Mouse (Mus musculus): Measurements from ENCODE around the gene Tbkbp1. TPM values are rescaled to one million over a fixed set of nuclear protein-coding genes. Genes with fewer than 3 reads are reported as not detected.

The Tbkbp1 gene
- polyA plus RNA-seq, 1 experiment: 55.8 TPM

DNA sequence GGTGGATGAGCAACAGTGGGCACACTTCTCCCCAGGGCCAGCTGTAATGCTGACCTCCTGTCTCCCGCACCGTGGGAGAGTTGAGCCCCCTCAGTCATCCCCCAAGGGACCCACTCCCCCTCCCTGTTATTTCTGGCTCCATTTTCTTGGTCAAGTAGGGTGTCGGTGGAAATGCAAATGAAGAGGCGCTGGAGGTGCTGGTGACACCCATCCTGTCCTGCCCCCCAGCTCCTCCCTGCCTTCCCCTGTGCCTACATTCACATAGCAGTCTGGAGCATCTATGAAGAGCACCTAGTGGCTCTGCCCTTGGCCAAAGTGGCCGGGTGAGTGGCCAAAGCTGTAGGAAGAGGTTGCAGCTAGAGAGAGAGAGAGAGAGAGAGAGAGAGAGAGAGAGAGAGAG lies 18.0 kb downstream of the Tbkbp1 start:
- no peak overlapping the region for H3K4me3 ChIP-seq (replicated peaks; ENCODE audit: extremely low read depth, low read depth, low read length)
- no peak for DNase-seq
- 43% methylated on average over 5 of the region's 5 CpGs for WGBS
- no peaks in the 10 kb centered on the region for H3K4me1 ChIP-seq (ENCODE audit: control insufficient read depth, insufficient read depth, low read length)
- TF ChIP-seq POLR2A (IDR thresholded peaks at IDR 0.05; ENCODE audit: borderline replicate concordance, extremely low read depth, low read depth, low read length) (no peak), CTCF (IDR thresholded peaks at IDR 0.05; ENCODE audit: insufficient read depth, low read length) (no peak)

DNA sequence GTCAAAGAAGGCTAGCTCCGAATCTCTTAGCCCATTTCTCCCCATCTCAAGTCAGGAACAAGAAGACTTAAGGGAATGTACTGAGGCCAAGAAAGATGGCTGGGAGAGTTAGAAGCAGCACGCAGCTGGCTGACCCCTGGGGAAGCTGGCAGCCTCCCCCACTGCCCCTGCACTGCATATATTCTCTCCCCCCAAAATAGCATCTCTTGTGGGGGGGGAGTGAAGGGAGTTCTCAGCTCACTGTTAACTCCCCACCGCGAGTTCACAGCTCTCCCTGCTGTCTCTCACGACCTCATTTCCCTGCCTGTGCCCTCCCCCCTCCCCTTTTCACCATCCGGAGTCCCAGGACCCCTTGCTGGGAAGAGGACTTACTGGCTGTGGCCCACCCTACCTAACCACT lies 19.1 kb downstream of the Tbkbp1 start:
- DNase-seq: no peak
- no peak for TF ChIP-seq POLR2A (IDR thresholded peaks at IDR 0.05; ENCODE audit: borderline replicate concordance, extremely low read depth, low read depth, low read length)
- no peak for TF ChIP-seq CTCF (IDR thresholded peaks at IDR 0.05; ENCODE audit: insufficient read depth, low read length)
- WGBS: 24% methylated on average over 6 of the region's 6 CpGs
- Histone ChIP-seq H3K4me1 (ENCODE audit: control insufficient read depth, insufficient read depth, low read length) (no peaks in the 10 kb centered on the region), H3K4me3 (replicated peaks; ENCODE audit: extremely low read depth, low read depth, low read length) (no peak overlapping the region)

DNA sequence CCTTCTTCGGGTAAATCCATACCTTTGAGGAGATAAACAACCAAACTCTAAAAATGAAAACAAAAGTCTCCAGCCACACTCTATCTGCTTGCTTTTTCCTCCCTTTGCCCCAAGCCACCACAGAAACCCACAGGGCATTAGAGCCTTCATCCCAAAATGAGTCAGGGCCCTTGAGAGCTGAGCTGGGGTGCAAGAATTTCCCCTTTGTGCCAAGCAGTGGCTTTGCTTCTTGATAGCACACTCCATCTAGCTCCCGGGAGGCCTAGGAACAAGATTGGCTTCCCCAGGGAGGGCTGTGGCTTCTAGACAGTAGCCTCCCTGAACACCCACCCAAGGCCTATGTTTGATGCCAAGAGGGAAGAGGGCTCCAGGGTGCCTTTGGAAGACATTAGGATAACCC lies 19.6 kb downstream of the Tbkbp1 start:
- WGBS: 58% methylated on average over 2 of the region's 2 CpGs
- DNase-seq: no peak
- TF ChIP-seq POLR2A (IDR thresholded peaks at IDR 0.05; ENCODE audit: borderline replicate concordance, extremely low read depth, low read depth, low read length) (no peak), CTCF (IDR thresholded peaks at IDR 0.05; ENCODE audit: insufficient read depth, low read length) (no peak)
- H3K4me1 ChIP-seq (ENCODE audit: control insufficient read depth, insufficient read depth, low read length): no peaks in the 10 kb centered on the region
- no peak overlapping the region for H3K4me3 ChIP-seq (replicated peaks; ENCODE audit: extremely low read depth, low read depth, low read length)

DNA sequence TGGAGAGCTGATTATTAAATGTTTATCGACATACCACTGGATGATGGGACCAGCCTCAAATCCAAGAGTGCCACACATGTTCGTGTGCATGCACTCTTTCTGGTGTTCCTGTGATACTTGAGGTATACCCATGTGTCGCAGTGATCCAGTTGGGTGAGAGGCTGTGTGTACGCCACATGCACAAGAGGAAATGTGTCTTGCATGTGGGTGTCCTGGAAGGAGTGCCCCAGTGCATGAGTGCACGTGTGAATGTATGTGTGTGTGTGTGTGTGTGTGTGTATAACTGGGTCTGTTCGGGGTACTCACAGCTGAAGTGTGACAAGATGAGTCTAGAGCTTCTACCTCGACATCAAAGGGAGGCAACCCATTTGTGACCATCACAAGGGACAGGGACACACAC lies 21.0 kb downstream of the Tbkbp1 start:
- Histone ChIP-seq H3K4me1 (ENCODE audit: control insufficient read depth, insufficient read depth, low read length) (no peaks in the 10 kb centered on the region), H3K4me3 (replicated peaks; ENCODE audit: extremely low read depth, low read depth, low read length) (no peak overlapping the region)
- no peak for DNase-seq
- TF ChIP-seq CTCF (IDR thresholded peaks at IDR 0.05; ENCODE audit: insufficient read depth, low read length): no peak
- 70% methylated on average over 7 of the region's 7 CpGs for WGBS

DNA sequence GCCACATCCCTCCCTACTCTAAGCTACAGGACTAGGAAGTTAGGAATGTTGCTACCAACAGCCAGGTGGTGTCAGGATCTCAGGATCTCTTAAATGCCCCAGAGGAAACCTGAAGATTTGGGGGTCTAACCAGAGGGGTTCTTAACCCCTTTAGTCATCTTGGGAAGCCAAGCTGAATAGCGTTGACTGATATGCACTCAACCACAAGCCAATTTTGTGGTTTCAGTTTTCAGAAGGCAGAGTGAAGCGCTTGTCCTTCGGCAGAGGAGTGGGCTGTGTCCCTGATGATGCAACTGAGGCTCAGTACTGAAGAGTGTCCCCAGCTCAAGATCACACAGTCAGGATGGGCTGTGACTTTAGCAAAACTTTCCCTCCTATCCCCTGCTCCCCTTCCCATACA lies 22.3 kb downstream of the Tbkbp1 start:
- H3K4me3 ChIP-seq (replicated peaks; ENCODE audit: extremely low read depth, low read depth, low read length): no peak overlapping the region

DNA sequence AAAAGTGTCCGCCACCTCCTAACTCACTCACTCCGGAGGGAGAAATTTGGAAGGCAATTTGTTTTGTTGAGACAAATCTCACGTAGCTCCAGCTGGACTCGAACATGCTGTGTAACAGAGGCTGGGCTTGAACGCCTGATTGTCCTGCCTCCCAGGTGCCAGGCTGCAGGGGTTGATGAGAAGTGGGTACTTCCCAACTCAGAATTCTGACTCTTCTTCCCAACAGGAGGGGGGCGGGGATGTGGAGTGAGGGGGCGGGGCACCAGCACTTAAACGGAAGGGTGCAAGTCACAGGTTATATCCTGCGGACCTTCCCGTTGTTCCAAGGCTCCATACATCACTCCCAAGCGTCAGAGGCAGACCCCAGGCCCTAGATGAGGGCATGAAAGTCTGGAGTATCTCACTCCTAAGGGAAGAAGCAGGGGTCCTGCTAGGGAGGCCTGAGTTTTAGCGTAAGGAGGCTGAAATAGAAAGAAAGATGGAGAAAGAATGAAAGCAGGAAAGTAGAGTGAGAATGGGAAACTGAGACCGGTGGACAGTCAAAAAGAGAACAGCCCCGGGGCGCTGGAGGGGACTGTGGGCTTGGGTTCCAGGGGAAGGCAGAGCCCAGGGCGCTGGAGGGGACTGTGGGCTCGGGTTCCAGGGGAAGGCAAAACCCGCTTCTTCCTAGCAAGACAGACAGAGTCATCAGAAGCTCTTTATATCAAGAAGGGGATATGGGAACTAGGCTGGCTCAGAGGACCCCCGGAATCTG lies 23.6 kb downstream of the Tbkbp1 start:
- WGBS: 31% methylated on average over 19 of the region's 19 CpGs

More for the DNA sequence above, 22.3 kb downstream of the Tbkbp1 start:
- TF ChIP-seq CTCF (IDR thresholded peaks at IDR 0.05; ENCODE audit: insufficient read depth, low read length): no peak
- TF ChIP-seq POLR2A (IDR thresholded peaks at IDR 0.05; ENCODE audit: borderline replicate concordance, extremely low read depth, low read depth, low read length): no peak
- H3K4me1 ChIP-seq (ENCODE audit: control insufficient read depth, insufficient read depth, low read length): no peaks in the 10 kb centered on the region
- WGBS: 69% methylated on average over 3 of the region's 3 CpGs
- no peak for DNase-seq

DNA sequence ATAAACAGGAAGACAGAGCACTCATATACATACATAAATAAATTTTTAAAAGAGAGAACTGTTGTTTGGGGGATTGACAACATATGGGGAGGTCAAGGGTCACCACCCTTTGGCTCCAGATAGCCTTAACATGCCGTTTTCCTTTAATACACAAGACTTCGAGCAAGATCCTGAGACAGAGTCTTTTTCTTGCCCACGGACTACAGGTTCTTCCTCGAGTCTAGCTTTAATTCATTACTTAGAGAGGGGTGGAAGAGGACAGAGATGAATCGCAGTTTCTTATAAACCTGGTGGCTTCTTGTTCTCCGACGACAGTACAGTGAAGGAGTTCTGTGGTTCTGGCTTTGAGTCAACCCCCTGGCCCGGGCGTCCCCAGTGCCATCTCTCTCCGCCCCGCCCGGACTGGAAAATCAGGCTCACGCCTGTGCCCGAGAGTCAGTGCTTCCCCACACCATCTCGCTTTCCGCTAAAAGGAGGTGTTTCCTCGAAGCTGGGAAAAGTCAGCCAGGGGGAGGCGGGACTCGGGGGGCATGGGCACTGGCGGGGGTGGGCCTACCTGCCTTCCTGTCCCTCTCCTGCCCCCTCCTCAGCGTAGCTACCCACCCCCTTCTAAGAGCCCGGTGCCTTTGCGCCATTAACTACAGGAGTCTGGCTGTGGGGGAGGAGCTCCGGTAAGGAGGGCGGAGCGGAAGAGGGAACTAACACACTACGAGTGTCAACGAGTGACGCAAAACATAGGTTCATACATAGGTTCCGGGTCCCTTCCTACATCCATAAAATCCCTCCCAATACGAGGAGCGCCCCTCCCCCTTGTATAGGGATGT lies 24.4 kb downstream of the Tbkbp1 start:
- 2% methylated on average over 32 of the region's 32 CpGs for WGBS

More for the DNA sequence above, 23.6 kb downstream of the Tbkbp1 start:
- Histone ChIP-seq H3K4me1 (ENCODE audit: control insufficient read depth, insufficient read depth, low read length) (no peaks in the 10 kb centered on the region), H3K4me3 (replicated peaks; ENCODE audit: extremely low read depth, low read depth, low read length) (peak overlapping the region; percentile 55)
- DNase-seq: no peak
- TF ChIP-seq POLR2A (IDR thresholded peaks at IDR 0.05; ENCODE audit: borderline replicate concordance, extremely low read depth, low read depth, low read length) (no peak), CTCF (IDR thresholded peaks at IDR 0.05; ENCODE audit: insufficient read depth, low read length) (no peak)

DNA sequence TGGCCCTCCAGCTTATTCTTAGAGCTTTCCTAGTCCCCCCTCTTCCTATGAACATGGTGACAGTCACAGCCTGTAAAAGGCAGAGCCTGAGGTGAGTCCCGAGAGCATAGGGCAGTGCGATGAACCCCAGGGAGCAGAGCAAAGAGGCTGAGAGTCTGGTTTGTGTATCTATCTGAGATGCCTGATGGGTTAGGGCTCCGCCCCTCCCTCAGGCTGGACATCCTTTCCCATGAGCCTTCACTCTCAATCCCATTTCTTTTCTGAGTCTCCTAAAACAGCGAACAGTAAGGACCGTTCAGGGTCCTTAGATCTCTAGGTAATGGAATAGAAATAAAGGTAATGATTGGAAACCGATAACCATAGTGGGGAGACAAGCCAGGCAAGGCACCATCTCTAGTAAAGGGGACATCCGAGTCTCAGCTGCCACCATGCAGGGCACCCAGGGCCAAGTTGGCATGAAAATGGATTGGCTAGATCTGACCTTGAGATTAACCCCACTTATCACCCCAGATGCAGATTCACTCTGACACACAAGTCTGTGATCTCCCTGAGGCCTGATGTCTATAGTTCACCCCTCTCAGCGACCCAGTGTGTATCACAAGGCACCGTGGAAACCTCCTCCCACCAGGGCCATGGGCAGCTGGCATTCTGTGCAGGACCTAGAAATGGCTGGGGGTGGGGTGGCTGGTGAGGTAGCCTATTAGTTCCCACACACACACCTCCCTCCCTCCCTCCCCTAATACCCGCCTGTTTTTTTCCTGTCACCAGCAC lies 26.8 kb downstream of the Tbkbp1 start:
- no peaks in the 10 kb centered on the region for H3K4me1 ChIP-seq (ENCODE audit: control insufficient read depth, insufficient read depth, low read length)
- no peak for TF ChIP-seq CTCF (IDR thresholded peaks at IDR 0.05; ENCODE audit: insufficient read depth, low read length)
- TF ChIP-seq POLR2A (IDR thresholded peaks at IDR 0.05; ENCODE audit: borderline replicate concordance, extremely low read depth, low read depth, low read length): no peak
- DNase-seq: no peak
- H3K4me3 ChIP-seq (replicated peaks; ENCODE audit: extremely low read depth, low read depth, low read length): no peak overlapping the region
- WGBS: 69% methylated on average over 10 of the region's 10 CpGs

More for the DNA sequence above, 24.4 kb downstream of the Tbkbp1 start:
- DNase-seq: peak; percentile 71
- peak overlapping the region; percentile 55 for H3K4me3 ChIP-seq (replicated peaks; ENCODE audit: extremely low read depth, low read depth, low read length)
- peak; percentile 28; the same call in 1 of the 2 replicates for TF ChIP-seq POLR2A (IDR thresholded peaks at IDR 0.05; ENCODE audit: borderline replicate concordance, extremely low read depth, low read depth, low read length)
- no peak for TF ChIP-seq CTCF (IDR thresholded peaks at IDR 0.05; ENCODE audit: insufficient read depth, low read length)
- H3K4me1 ChIP-seq (ENCODE audit: control insufficient read depth, insufficient read depth, low read length): no peaks in the 10 kb centered on the region

DNA sequence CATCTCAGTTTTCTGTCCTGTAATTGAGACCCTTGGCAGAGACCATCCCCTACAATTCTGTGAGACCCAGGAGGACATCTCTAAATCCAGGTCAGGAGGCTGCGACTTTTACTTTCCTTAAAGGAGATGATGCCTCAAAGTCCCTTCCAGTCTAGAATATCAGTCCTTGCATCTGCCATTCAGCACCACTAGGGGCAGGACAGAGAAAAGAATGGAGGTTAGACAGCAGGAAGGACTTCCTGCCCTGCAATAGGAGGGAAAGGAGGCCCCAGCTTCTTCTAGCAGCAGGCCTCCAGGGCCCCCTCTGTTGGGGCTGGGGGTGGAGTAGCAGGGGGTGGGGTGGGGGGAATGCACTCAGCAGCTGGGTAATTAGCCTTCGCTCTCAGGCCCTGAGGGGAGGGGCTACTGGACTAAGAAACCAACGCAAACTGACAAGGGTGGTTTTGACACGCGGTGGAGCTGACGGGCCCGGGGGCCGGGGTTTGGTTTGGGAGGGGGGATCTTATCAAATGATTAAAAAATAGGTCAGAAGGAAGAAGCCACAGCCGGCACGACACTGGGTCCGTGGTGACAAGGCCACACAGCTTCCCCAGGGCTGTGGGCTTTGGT lies 27.9 kb downstream of the Tbkbp1 start:
- 22% methylated on average over 11 of the region's 11 CpGs for WGBS
- no peak for TF ChIP-seq CTCF (IDR thresholded peaks at IDR 0.05; ENCODE audit: insufficient read depth, low read length)
- Histone ChIP-seq H3K4me1 (ENCODE audit: control insufficient read depth, insufficient read depth, low read length) (no peaks in the 10 kb centered on the region), H3K4me3 (replicated peaks; ENCODE audit: extremely low read depth, low read depth, low read length) (no peak overlapping the region)
- DNase-seq: no peak
